Mouse (Mus musculus) megakaryocyte, embryonic 14.5 days (primary cell): ENCODE measurements around the gene Zfp575.

Source experiments
- FLI1 ChIP-seq: IDR thresholded peaks from 2 replicates; pipeline ENCODE4 v1.6.1; 2012; ENCODE audit warnings: low read length, inconsistent platforms, mixed read lengths
- GATA1 ChIP-seq: IDR thresholded peaks from 3 replicates; pipeline ENCODE4 v1.6.1; 2012; ENCODE audit warnings: mixed read lengths, low read length, inconsistent platforms, borderline replicate concordance

GRCm38 (mm10) chr7:24622967-24623366 lies 35.5 kb upstream of the Zfp575 start:
- no peak for TF ChIP-seq FLI1
- no peak for TF ChIP-seq GATA1
